16 mouse cellular contexts compared by ENCODE assay signal in the genomic region with DNA sequence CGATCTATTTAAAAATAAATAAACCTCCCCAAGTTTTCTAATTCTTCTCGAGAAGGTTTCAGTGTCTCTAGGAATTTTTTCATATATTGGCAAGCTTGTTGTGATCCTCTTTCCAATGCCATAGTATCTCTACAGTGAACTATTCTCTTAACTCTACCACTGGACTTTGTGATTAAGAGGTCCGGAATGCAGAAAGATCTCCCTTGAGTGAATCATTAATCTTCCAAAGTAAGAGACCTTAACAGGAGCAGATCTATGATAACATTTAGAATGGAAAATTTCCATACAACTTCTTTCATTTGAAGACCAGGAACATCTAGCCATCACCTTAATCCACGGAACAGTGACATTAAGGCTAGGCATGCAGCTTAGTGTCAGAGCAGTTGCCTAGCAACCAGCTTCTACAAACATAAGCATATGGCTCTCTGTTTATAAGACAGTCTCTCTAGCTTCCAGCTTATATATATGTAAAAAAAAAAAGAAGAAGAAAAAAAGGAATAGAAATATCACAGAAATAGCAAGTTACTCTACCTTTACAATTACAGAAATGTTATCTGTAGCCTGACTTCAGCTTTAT.
A peak's percentile ranks its signal among the peaks of the same experiment; 100 is the strongest.
DNase-seq lines count a peak whose midpoint lies in the region; ATAC-seq and TF ChIP-seq lines count a peak whose summit lies in the region.
"Had no signal": no experiment of that assay in that cellular context is flagged by ENCODE, and none has a peak within 500 bp of the region (broad histone marks: within the 10 kb centered on the region; RNA-seq: fewer than 3 reads in every experiment).

No protein-coding gene starts in this region.

- peak; percentile 89 for ATAC-seq in frontal cortex, adult (ENCODE audit: low TSS enrichment)
- no peak; the same call in 1 of the 2 replicates for ATAC-seq in forebrain, embryonic 15.5 days (replicated peaks)
- ATAC-seq: activated CD4-positive, CD25-positive, alpha-beta regulatory T cell, adult 4 months; liver, embryonic 12.5 days had no signal

- H3K27me3 ChIP-seq in forebrain, embryonic 15.5 days = no peaks in the 10 kb centered on the region
- H3K27me3 ChIP-seq in thymus, adult 2 months (ENCODE audit: control insufficient read depth, insufficient read depth, low read length) = no peaks in the 10 kb centered on the region
- H3K27me3 ChIP-seq: liver, embryonic 12.5 days; neural tube, embryonic 15.5 days had no signal

- H3K9me3 ChIP-seq in forebrain, embryonic 15.5 days = no peaks in the 10 kb centered on the region
- H3K9me3 ChIP-seq: heart, embryonic 10.5 days; liver, embryonic 12.5 days; neural tube, embryonic 15.5 days had no signal

- 73% methylated on average over 4 of the region's 4 CpGs for WGBS in forebrain, embryonic 15.5 days
- 88% methylated on average over 4 of the region's 4 CpGs for WGBS in thymus, adult 2 months

- TF ChIP-seq POLR2A in thymus, adult 2 months (IDR thresholded peaks at IDR 0.05; ENCODE audit: control insufficient read depth, extremely low read depth, insufficient read depth, low read length, poor library complexity) = no peak

- no peak overlapping the region for H3K9ac ChIP-seq in forebrain, embryonic 15.5 days (replicated peaks)
- H3K9ac ChIP-seq: liver, embryonic 12.5 days; neural tube, embryonic 15.5 days had no signal

- no peak for DNase-seq in frontal cortex, postnatal 14 days (ENCODE audit: low spot score in 2 of 2)
- DNase-seq in layer of hippocampus, adult 9-11 months = peak; percentile 20
- no peak for DNase-seq in layer of hippocampus, adult 9-10 months (ENCODE audit: low spot score)
- peak; percentile 14 for DNase-seq in Muller cell, postnatal 12 days (ENCODE audit: inconsistent ontology term)
- no peak for DNase-seq in thymus, adult 2 months
- no peak for DNase-seq in heart, postnatal 14 days
- DNase-seq: cerebellum, adult 9-11 months; lung, postnatal 36 days; right cerebral cortex, postnatal 4 days; thymus, postnatal 14 days had no signal

- H3K27ac ChIP-seq in forebrain, embryonic 15.5 days (replicated peaks) = peak overlapping the region; percentile 34; the same call in 1 of the 2 replicates
- no peak overlapping the region for H3K27ac ChIP-seq in thymus, adult 2 months (ENCODE audit: control insufficient read depth, insufficient read depth, low read length)
- H3K27ac ChIP-seq: heart, embryonic 10.5 days; liver, embryonic 12.5 days; neural tube, embryonic 15.5 days had no signal

- no peaks in the 10 kb centered on the region for H3K36me3 ChIP-seq in forebrain, embryonic 15.5 days
- no peaks in the 10 kb centered on the region for H3K36me3 ChIP-seq in thymus, adult 2 months (ENCODE audit: control insufficient read depth, insufficient read depth, low read length)
- H3K36me3 ChIP-seq: heart, embryonic 10.5 days; liver, embryonic 12.5 days; neural tube, embryonic 15.5 days had no signal

- no peak overlapping the region for H3K4me3 ChIP-seq in forebrain, embryonic 15.5 days
- no peak overlapping the region for H3K4me3 ChIP-seq in thymus, adult 2 months (ENCODE audit: control insufficient read depth, insufficient read depth, low read length)
- H3K4me3 ChIP-seq: heart, embryonic 10.5 days; liver, embryonic 12.5 days; neural tube, embryonic 15.5 days had no signal

- TF ChIP-seq CTCF in thymus, adult 2 months (IDR thresholded peaks at IDR 0.05; ENCODE audit: borderline replicate concordance, control insufficient read depth, extremely low read depth, insufficient read depth, low read length, poor library complexity) = no peak

- H3K4me1 ChIP-seq in forebrain, embryonic 15.5 days = 0 out of 2 replicates have a peak, but pooled peaks cover 6% of the 10 kb centered on the region
- H3K4me1 ChIP-seq in thymus, adult 2 months (replicated peaks; ENCODE audit: control insufficient read depth, insufficient read depth, low read length) = no peaks in the 10 kb centered on the region
- H3K4me1 ChIP-seq: heart, embryonic 10.5 days; liver, embryonic 12.5 days; neural tube, embryonic 15.5 days had no signal

- intact Hi-C loops in heart, postnatal 14 days (cut with DNase I) = no loop called here

- H3K4me2 ChIP-seq in forebrain, embryonic 15.5 days (replicated peaks) = no peak overlapping the region
- H3K4me2 ChIP-seq: liver, embryonic 12.5 days; neural tube, embryonic 15.5 days had no signal

Comparison
In these comparisons a context has a peak if more than half of its experiments do, and no peak if none do; other contexts are left out.
1. DNase-seq: peak in layer of hippocampus, adult 9-11 months (single experiment) and Muller cell, postnatal 12 days (single experiment); none in frontal cortex, postnatal 14 days (0 of 2), layer of hippocampus, adult 9-10 months (single experiment), thymus, adult 2 months (single experiment) and heart, postnatal 14 days (0 of 2).